Mouse (Mus musculus) G1E-ER4 (cell line): ENCODE data around the gene Uty. TPM values are rescaled to one million over a fixed set of nuclear protein-coding genes. Genes with fewer than 3 reads are reported as not detected.

Experiments
- GATA1 ChIP-seq: IDR thresholded peaks from one replicate; pipeline ENCODE4 v1.8.0; 2012; ENCODE audit warnings: low read length, inconsistent platforms
- polyA plus RNA-seq: library from polyadenylated mRNA; stranded (reverse); fragments of >175 nt; gene quantifications from 2 replicates; pipeline ENCODE4 v1.2.3, GENCODE M21; 2012

Gene Uty
- polyA plus RNA-seq = not detected in 2 replicates

DNA sequence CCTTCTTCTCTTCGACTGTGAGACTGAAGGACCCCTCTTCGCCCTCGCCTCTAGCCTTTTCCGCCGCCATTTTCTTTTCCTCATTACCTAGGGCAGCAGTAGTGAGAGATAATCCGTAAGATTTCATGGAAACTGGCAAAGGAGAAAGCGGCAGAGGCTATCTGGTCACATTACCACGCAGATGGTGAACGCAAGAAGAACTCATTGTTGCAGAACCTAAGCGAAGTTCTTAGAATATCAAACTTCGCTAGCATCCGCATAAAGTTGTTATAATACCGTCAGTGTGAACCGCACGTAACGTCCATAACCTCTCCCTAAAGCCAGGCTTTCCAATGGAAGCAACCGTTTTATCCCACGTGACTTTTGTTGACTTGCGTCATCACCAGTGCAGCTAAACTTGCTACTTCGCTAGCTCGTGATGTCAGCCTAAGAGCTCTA, at the start of gene Uty:
Uty (minus strand) TSS at position 334 of the 438 bp plus-strand sequence.
- no peak for TF ChIP-seq GATA1

DNA sequence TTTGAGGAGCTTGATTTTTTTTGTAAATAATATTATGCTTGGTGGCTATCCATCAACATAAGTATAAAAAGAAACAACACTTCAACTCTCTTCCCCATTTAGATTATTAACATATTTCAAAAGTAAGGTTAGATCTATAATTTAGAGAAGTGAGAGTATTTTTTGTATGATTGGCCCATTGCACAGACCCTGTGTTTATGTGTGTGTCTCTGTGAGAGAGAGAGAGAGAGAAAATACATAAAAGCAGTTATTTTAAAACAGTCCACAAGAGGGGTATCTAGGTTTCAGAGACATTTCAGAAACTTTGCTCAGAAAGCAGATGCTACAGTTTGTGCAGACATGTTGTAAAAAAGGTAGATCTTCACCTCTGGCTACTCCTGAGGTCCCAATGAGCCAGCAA, 48.1 kb upstream of the Uty start:
- TF ChIP-seq GATA1 = no peak

DNA sequence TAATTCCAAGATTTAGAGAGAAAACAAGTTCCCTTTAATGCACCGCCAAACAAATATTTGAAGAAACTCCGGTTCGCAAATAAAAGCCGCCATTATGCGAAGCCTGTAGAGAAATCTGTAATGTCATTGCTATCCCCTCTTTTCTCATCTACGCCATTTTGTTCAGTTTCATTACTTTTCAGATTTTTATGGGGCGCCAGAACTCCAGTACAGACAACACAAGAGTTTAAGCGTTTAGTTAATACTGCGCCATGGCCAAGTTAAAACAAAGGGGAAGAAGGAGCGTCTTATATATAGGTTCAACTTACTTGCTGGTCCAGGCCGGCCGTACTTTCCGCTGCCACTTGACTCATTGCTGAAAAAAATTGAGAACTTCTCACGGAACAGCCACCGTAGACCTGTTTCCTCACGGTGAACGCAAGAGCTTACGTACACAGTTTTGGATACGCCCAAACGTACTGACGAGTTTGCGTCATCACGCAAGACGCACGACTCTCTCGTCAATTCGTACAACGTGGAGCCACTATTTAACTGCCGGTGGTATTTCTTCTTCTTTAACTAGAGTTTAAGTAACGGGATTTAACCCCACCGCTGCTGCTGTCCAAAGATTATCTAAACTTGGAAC, 40.7 kb upstream of the Uty start, which contains the start of gene Ddx3y:
Ddx3y (minus strand) TSS at position 459 of the 625 bp plus-strand sequence.
- no peak for TF ChIP-seq GATA1

DNA sequence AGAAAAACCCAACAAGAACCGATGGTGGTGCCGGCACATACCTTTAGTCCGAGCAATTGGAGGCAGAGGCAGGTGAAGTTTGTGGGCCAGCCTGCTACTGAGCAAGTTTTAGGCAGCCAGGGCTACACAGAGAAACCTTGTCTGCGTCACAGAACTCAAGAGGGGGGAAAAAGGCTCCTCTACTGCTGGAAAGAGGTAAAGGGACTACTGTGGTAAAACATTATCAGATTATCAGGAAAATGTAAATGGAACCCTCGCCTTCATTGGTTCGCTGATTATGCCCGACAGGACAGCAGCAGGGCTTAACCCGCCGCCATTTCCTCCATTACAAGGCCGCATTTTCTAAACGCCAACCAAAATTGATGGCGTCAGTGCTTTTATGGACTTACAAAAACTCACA, 40.2 kb upstream of the Uty start:
- TF ChIP-seq GATA1 = no peak

DNA sequence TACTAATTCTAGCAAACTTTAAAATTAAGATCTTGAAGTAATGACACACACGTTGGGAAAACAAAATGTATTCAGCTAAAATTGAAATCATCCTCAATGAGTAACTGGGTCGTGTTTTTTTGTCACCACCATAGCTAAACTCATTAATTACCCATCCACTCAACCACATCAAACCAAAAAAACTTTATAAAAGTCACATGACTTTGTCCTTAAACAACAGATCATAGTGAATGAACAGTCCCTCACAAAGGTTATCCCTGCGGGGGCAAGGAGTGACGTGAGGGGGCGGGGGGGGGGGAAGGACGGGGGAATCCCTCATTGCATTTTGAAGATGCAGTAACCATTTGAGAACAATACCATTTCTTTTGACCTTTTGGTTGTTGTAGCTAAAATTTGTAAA, 558 bp upstream of the Uty start:
- TF ChIP-seq GATA1 = no peak

GRCm38 (mm10) chrY:1244940-1245339, 619 bp downstream of the Uty start:
- no peak for TF ChIP-seq GATA1

DNA sequence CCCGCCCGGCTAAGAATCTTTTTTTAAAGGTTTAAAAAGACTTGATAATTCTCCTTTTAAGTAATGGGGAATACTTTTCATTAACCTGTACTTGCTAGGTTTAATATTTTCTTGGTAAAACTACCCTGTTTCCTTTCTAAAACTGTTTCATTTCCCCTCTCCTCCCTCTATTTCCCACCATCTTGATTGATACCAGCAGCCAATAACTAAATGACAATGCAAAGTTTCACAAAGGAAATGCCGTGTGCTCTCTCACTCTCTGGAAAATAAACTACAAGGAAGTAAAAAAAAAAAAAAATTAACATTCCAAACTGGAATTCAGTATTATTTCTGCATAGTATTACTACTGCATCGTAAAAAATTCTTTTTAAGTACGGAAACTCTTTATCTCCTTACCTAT, 1.1 kb downstream of the Uty start:
- no peak for TF ChIP-seq GATA1

GRCm38 (mm10) chrY:1220001-1220400, 25.6 kb downstream of the Uty start:
- TF ChIP-seq GATA1 = no peak

GRCm38 (mm10) chrY:1178476-1178875, 67.1 kb downstream of the Uty start:
- no peak for TF ChIP-seq GATA1

GRCm38 (mm10) chrY:1163054-1163453, 82.5 kb downstream of the Uty start:
- TF ChIP-seq GATA1 = no peak

- no peak for TF ChIP-seq GATA1
These were observed 129.4 kb downstream of the Uty start for GRCm38 (mm10) chrY:1116153-1116552.

- no peak for TF ChIP-seq GATA1
These were observed 131.5 kb downstream of the Uty start for GRCm38 (mm10) chrY:1114016-1114415.

Other genes with a start within 250 kb of the Uty start
- not detected in 2 replicates for gene Eif2s3y, start 235.2 kb downstream of the Uty start, polyA plus RNA-seq
- not detected in 2 replicates for gene Ddx3y, start 40.9 kb upstream of the Uty start, polyA plus RNA-seq
- not detected in 2 replicates for gene Usp9y, start 214.0 kb upstream of the Uty start, polyA plus RNA-seq